12 mouse cellular contexts compared by ENCODE assay signal in genomic region chr2:120099263-120099662, GRCm38 (mm10). TPM values are rescaled to one million over a fixed set of nuclear protein-coding genes. Genes with fewer than 3 reads are reported as not detected.
DNase-seq lines count a peak whose midpoint lies in the region; ATAC-seq lines count a peak whose summit lies in the region.
"Had no signal": no experiment of that assay in that cellular context is flagged by ENCODE, and none has a peak within 500 bp of the region (broad histone marks: within the 10 kb centered on the region; RNA-seq: fewer than 3 reads in every experiment).

No protein-coding gene starts in this region.

- H3K4me3 ChIP-seq in liver, embryonic 12.5 days: no peak overlapping the region
- H3K4me3 ChIP-seq in liver, embryonic 11.5 days (ENCODE audit: low read depth, low read length): no peak overlapping the region
- H3K4me3 ChIP-seq in brown adipose tissue, adult 24 weeks (ENCODE audit: insufficient read depth, low read depth, low read length): no peak overlapping the region
- H3K4me3 ChIP-seq in macrophage (ENCODE audit: inconsistent target): no peak overlapping the region
- H3K4me3 ChIP-seq: hindbrain, embryonic 10.5 days; liver, embryonic 13.5 days had no signal

- no peak overlapping the region for H3K4me2 ChIP-seq in liver, embryonic 12.5 days
- no peak overlapping the region for H3K4me2 ChIP-seq in liver, embryonic 11.5 days
- H3K4me2 ChIP-seq: liver, embryonic 13.5 days had no signal

- H3K4me1 ChIP-seq in liver, embryonic 12.5 days: peaks cover 13% of the 10 kb centered on the region
- peaks cover 12% of the 10 kb centered on the region for H3K4me1 ChIP-seq in liver, embryonic 11.5 days (replicated peaks; ENCODE audit: control insufficient read depth, insufficient read depth, low read length)
- H3K4me1 ChIP-seq in brown adipose tissue, adult 24 weeks (ENCODE audit: control insufficient read depth, insufficient read depth, insufficient read length, low read length): no peaks in the 10 kb centered on the region; the same call in 1 of the 2 replicates

- no peaks in the 10 kb centered on the region for H3K9me3 ChIP-seq in liver, embryonic 12.5 days (replicated peaks)
- H3K9me3 ChIP-seq in liver, embryonic 11.5 days (ENCODE audit: control insufficient read depth, low read length): no peaks in the 10 kb centered on the region
- H3K9me3 ChIP-seq: hindbrain, embryonic 10.5 days; liver, embryonic 13.5 days had no signal

- H3K36me3 ChIP-seq in liver, embryonic 12.5 days: peaks cover 20% of the 10 kb centered on the region
- peaks cover 5% of the 10 kb centered on the region; the same call in 1 of the 2 replicates for H3K36me3 ChIP-seq in liver, embryonic 11.5 days (ENCODE audit: control insufficient read depth, insufficient read depth, low read length)
- H3K36me3 ChIP-seq in macrophage (ENCODE audit: inconsistent target): peaks cover 60% of the 10 kb centered on the region

- 76% methylated on average over 4 of the region's 4 CpGs for WGBS in liver, embryonic 12.5 days (ENCODE audit: insufficient replicate concordance)
- 93% methylated on average over 4 of the region's 4 CpGs for WGBS in liver, embryonic 11.5 days
- WGBS in macrophage (ENCODE audit: missing documents): 94% methylated on average over 4 of the region's 4 CpGs

- peak; percentile 84 for DNase-seq in heart, adult 11 months
- no peak for DNase-seq in heart, postnatal 14 days
- DNase-seq in liver, embryonic 11.5 days (ENCODE audit: low spot score): no peak
- DNase-seq in right cerebral cortex, adult 2 months (ENCODE audit: low spot score in 2 of 2): no peak
- no peak for DNase-seq in adrenal gland, adult 2 months
- DNase-seq: cerebellum, adult 8-10 months; kidney, postnatal 4 days; liver, embryonic 13.5 days had no signal

- intact Hi-C loops in heart, postnatal 14 days (cut with DNase I): loop anchor here (2.0 to 10.0 kb wide), 3 partner anchors 33 to 1316 kb away; partner anchors contain the start of genes Catsper2 and Pdia3

- no peaks in the 10 kb centered on the region for H3K27me3 ChIP-seq in liver, embryonic 12.5 days (replicated peaks)
- H3K27me3 ChIP-seq in liver, embryonic 11.5 days (replicated peaks; ENCODE audit: control insufficient read depth, insufficient read depth, low read length): no peaks in the 10 kb centered on the region
- H3K27me3 ChIP-seq: liver, embryonic 13.5 days had no signal

- ATAC-seq in liver, embryonic 12.5 days: no peak
- ATAC-seq in liver, embryonic 11.5 days (replicated peaks; ENCODE audit: low FRiP score): no peak

- 0 out of 2 replicates have a peak overlapping the region, but pooled peaks have one; percentile 12 for H3K27ac ChIP-seq in liver, embryonic 12.5 days
- no peak overlapping the region for H3K27ac ChIP-seq in liver, embryonic 11.5 days (ENCODE audit: low read depth, low read length)
- H3K27ac ChIP-seq in brown adipose tissue, adult 24 weeks (replicated peaks; ENCODE audit: low read depth, low read length): peak overlapping the region; percentile 50
- H3K27ac ChIP-seq in macrophage: peak overlapping the region; percentile 85
- H3K27ac ChIP-seq: hindbrain, embryonic 10.5 days; liver, embryonic 13.5 days had no signal

- no peak overlapping the region for H3K9ac ChIP-seq in liver, embryonic 12.5 days
- H3K9ac ChIP-seq in liver, embryonic 11.5 days (ENCODE audit: low read depth, low read length): no peak overlapping the region
- H3K9ac ChIP-seq: liver, embryonic 13.5 days had no signal

- H3K79me2 ChIP-seq in macrophage (ENCODE audit: inconsistent target): peaks cover 82% of the 10 kb centered on the region

RNA-seq across cellular contexts. Expression of gene Ehd4, which starts 55.1 kb away (rescaled TPM):
- total RNA-seq in heart, postnatal 14 days (2021): 100 to 1,000 TPM; 439 to 440 TPM
- polyA plus RNA-seq in liver, embryonic 12.5 days (2016; fragmentation: Nextera tagmentation; extraction: Ambion mirVana): 27.2 and 28.7 TPM in 2 replicates
- polyA plus RNA-seq in liver, embryonic 11.5 days (2014; fragmentation: Nextera tagmentation; extraction: Ambion mirVana): 24.1 and 26.7 TPM in 2 replicates
- polyA plus RNA-seq in brown adipose tissue, adult 24 weeks (2012; ENCODE audit: insufficient read depth, insufficient read length, missing spikeins): 10.6 and 11.7 TPM in 2 replicates
- total RNA-seq in macrophage (2018; cell fraction: chromatin; rRNA removed): 100 to 1,000 TPM in 13 of 26 experiments, 10 to 100 TPM in 13; 30.2 to 195 (median 102) TPM
- total RNA-seq in macrophage (2018; cell fraction: cytosol; rRNA removed): 100 to 1,000 TPM; 274 to 430 (median 371) TPM
- 100 to 1,000 TPM in 25 of 26 experiments, 10 to 100 TPM in 1; 98.0 to 295 (median 201) TPM for total RNA-seq in macrophage (2018; cell fraction: nucleus; rRNA removed)
- 253 to 336 TPM (median 297 TPM) in 3 replicates for polyA plus RNA-seq in macrophage (2018)
- 10 to 100 TPM; 39.1 to 65.2 TPM for total RNA-seq in adrenal gland, adult 2 months (2021)
- 19.1 and 25.4 TPM in 2 replicates for polyA plus RNA-seq in adrenal gland, adult 2 months (2012; rRNA removed)
